Mouse (Mus musculus) T-helper 17 cell (primary cell): ENCODE data around the gene Pon3.

Experiments used
- in situ Hi-C, 2 experiments: fragments of 300-600 bp; cut with MboI, MseI; formaldehyde crosslinking; loops; 1 replicate in 1 of 2; 2 replicates in 1 of 2; pipeline ENCODE4 v1.15.1; 2025; ENCODE audit warnings: high pct_unique_total_duplicates in 2 of 2

Gene Pon3

GRCm38 (mm10) chr6:5187586-5187985 lies 68.5 kb downstream of the Pon3 start:
- in situ Hi-C loops = no loop called here

- in situ Hi-C loops = no loop called here
Observed at GRCm38 (mm10) chr6:5186229-5186950, 69.7 kb downstream of the Pon3 start.

DNA sequence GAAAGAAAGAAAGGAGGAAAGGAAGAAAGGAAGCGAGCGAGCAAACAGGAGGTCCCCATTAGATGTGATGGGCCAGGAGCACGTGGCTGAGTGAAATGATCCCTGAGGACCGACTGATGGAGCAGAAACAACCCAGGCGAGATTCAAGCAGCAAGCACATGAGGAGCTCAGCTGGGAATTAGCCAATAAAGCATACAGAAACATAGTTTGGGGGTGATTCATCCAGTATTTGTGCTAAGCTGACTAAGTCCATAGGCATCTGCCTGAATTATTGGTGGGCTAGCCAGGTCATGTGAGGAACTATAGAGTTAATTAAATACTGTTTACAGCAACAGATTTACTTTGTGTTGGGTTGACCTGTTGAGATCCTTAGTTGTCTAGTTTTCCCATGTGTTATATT lies 75.4 kb downstream of the Pon3 start:
- in situ Hi-C loops = no loop called here

GRCm38 (mm10) chr6:5179189-5179588 lies 76.9 kb downstream of the Pon3 start:
- in situ Hi-C loops = loop anchor here in 1 of 2 experiments (10.0 kb wide), 1 partner anchor 1386 kb away; no protein-coding TSS in a partner anchor

DNA sequence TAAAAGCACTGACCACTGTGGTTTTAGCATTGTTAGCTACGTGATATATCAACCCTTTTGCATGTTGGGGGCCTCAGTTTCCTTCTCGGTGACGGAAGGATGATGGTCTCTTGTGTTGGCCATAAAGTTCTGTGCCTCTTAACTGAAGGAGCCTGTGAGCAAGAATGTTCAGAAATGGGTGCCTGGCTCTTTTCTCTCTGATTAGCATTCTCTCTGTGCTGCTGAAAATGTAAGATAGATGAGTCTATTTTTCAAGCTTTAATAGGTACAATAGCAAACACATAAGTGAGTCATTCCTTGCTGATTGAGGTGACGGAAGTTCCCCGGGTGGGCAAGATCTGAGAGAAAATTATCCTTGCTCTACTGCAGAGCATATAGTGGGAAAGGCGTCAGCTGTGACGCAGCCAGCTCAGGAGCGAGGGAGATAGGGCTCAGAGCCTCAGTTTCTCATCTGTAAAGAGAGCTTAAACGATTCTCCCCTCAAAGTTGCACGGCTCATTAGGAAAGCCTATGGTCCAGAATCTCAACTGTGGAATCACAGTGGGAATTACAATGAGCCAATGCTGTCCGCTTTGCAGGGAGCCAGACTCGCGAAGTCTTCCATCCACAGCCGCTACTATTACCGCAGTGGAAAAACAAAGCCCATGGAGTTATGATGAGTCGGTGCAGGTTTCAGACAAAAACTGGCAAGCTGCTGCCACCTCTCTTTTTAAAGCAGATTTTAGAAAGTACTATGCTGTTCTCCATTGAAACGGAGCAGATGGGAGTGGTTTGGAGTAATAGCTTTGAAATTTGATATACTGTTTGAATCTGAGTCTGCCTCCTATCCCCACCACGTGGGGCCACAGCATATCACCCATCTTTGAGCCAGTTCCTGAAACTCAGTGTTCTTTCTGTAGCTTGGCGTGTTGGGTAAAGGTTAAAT lies 77.9 kb downstream of the Pon3 start:
- in situ Hi-C loops = loop anchor here in 1 of 2 experiments (10.0 kb wide), 1 partner anchor 1387 kb away; no protein-coding TSS in a partner anchor

GRCm38 (mm10) chr6:5174179-5174812 lies 81.8 kb downstream of the Pon3 start:
- in situ Hi-C loops = loop anchor here in 1 of 2 experiments (10.0 kb wide), 1 partner anchor 1391 kb away; no protein-coding TSS in a partner anchor

GRCm38 (mm10) chr6:5172571-5172970 lies 83.5 kb downstream of the Pon3 start:
- in situ Hi-C loops = loop anchor here in 1 of 2 experiments (10.0 kb wide), 1 partner anchor 1392 kb away; no protein-coding TSS in a partner anchor

DNA sequence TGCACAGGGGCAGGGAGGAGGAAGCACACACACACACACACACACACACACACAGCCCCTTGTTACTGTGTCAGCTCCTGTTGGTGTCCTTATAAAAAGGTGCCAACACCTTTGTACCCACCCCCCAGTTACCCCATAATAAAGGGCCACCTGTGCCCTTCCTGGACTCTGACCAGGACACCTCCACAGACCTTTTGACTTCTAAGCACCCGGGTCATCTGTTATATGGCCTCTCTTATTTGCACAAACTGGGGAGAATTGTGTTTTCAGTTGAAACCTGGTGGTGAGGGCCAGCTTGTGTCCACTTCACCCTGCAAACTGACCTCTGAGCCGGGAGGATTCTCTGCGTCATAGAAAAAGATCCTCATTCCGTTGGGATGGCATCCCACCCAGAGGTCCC lies 84.7 kb downstream of the Pon3 start:
- in situ Hi-C loops = loop anchor here in 1 of 2 experiments (10.0 kb wide), 1 partner anchor 1393 kb away; no protein-coding TSS in a partner anchor
